11 mouse cellular contexts compared by ENCODE assay signal in the genomic region with DNA sequence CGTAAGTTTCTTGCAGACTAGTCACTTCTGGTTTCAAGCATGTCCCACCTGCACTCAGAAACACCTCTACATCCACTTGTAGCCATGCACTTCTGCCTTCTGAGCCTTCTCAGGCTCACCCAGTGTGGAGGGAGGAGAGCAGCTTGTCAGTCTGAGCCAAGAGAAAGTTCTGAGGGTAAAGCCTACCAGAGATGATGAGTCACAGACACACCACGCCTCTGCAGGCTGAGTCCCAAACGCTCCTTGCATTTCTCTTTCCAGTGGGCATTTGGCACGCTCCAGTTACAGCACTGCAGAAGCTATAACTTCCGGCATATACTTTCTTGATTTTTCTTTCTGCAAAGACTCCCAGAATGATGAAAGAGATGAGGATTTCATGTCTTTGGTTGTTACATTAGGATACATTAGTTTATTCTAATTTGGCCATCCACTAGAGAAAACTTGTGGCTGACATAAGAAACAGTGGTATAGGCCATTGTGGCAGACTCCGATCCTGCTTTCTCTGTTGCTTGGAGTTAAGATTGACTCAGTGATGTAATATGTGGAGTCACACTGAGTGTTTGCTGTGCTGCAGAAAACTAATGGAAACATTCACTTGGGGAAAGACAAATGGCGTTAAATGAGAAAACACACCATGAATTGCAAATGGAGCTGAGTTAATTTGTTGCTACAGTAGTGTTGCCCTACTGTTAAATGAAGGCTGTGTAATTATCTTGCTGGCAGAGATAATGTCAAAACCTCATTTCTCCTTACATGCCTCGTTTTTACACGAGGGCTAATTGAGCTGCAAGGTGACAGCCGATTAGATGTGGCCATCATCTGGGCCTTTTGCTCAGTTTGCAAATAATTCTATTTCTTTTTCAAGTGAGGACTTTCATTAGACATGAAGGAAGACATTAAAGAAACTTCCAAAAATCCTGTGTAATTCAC. TPM values are rescaled to one million over a fixed set of nuclear protein-coding genes. Genes with fewer than 3 reads are reported as not detected.
DNase-seq lines count a peak whose midpoint lies in the region; ATAC-seq and TF ChIP-seq lines count a peak whose summit lies in the region.
"Had no signal": no experiment of that assay in that cellular context is flagged by ENCODE, and none has a peak within 500 bp of the region (broad histone marks: within the 10 kb centered on the region; RNA-seq: fewer than 3 reads in every experiment).

No protein-coding gene starts in this region.

- peaks cover 8% of the 10 kb centered on the region; the same call in 1 of the 2 replicates for H3K4me1 ChIP-seq in heart, embryonic 10.5 days
- H3K4me1 ChIP-seq: embryonic facial prominence, embryonic 15.5 days had no signal

- no peak for ATAC-seq in cerebellum, adult (ENCODE audit: insufficient number of reproducible peaks, low FRiP score, low TSS enrichment)

- H3K27ac ChIP-seq in heart, embryonic 10.5 days, result no peak overlapping the region
- H3K27ac ChIP-seq in left cerebral cortex, adult 2 months, result no peak overlapping the region
- H3K27ac ChIP-seq: embryonic facial prominence, embryonic 15.5 days; macrophage had no signal

- no peaks in the 10 kb centered on the region for H3K27me3 ChIP-seq in heart, embryonic 10.5 days (ENCODE audit: insufficient read depth, poor library complexity, severe bottlenecking)
- H3K27me3 ChIP-seq: embryonic facial prominence, embryonic 15.5 days had no signal

- no peaks in the 10 kb centered on the region for H3K36me3 ChIP-seq in heart, embryonic 10.5 days
- H3K36me3 ChIP-seq: embryonic facial prominence, embryonic 15.5 days had no signal

- peak; percentile 11 to 15 for DNase-seq in heart, postnatal 14 days
- no peak for DNase-seq in heart, embryonic 10.5 days (ENCODE audit: low spot score)
- peak; percentile 29 for DNase-seq in urinary bladder, postnatal 14 days (ENCODE audit: low spot score)
- DNase-seq in urinary bladder, postnatal 4 days (ENCODE audit: low spot score in 2 of 2), result no peak
- DNase-seq in left cerebral cortex, adult 2 months (ENCODE audit: extremely low spot score in 1 of 2, low spot score in 2 of 2), result peak; percentile 59 to 62
- peak; percentile 59 for DNase-seq in telencephalon, adult 2 months (ENCODE audit: low read depth, low spot score)
- no peak for DNase-seq in spleen, postnatal 4 days (ENCODE audit: low spot score in 2 of 2)
- DNase-seq: cerebellum, adult 11 months had no signal

- H3K4me3 ChIP-seq in heart, embryonic 10.5 days, result no peak overlapping the region
- no peak overlapping the region for H3K4me3 ChIP-seq in left cerebral cortex, adult 2 months
- H3K4me3 ChIP-seq: embryonic facial prominence, embryonic 15.5 days had no signal

- TF ChIP-seq CTCF in left cerebral cortex, adult 2 months (IDR thresholded peaks at IDR 0.05), result no peak

- 64% methylated on average over 10 of the region's 10 CpGs for WGBS in heart, embryonic 10.5 days

- no peaks in the 10 kb centered on the region for H3K9me3 ChIP-seq in heart, embryonic 10.5 days
- H3K9me3 ChIP-seq: embryonic facial prominence, embryonic 15.5 days had no signal

- intact Hi-C loops in heart, postnatal 14 days (cut with DNase I), result no loop called here
- intact Hi-C loops in left cerebral cortex, adult 2 months (cut with DNase I), result no loop called here

RNA-seq across cellular contexts. Expression of gene Gpatch2, which starts 55.3 kb away (rescaled TPM):
- 10 to 100 TPM; 13.1 to 14.0 TPM for total RNA-seq in heart, postnatal 14 days (2021)
- polyA plus RNA-seq in heart, embryonic 10.5 days (2016; fragmentation: Nextera tagmentation; extraction: Ambion mirVana), result 18.4 and 21.5 TPM in 2 replicates
- 10 to 100 TPM; 22.2 to 22.3 TPM for total RNA-seq in left cerebral cortex, adult 2 months (2021)

RNA-seq across cellular contexts. Expression of gene Spata17, which starts 55.3 kb away (rescaled TPM):
- total RNA-seq in heart, postnatal 14 days (2021), result under 1 TPM; 0.56 to 0.79 TPM
- polyA plus RNA-seq in heart, embryonic 10.5 days (2016; fragmentation: Nextera tagmentation; extraction: Ambion mirVana), result 1.4 and 2.1 TPM in 2 replicates
- under 1 TPM; 0.36 to 0.70 TPM for total RNA-seq in left cerebral cortex, adult 2 months (2021)
- polyA plus RNA-seq: macrophage had no signal

Comparison
In these comparisons a context has a peak if more than half of its experiments do, and no peak if none do; other contexts are left out.
1. DNase-seq: peak in heart, postnatal 14 days (2 of 2), urinary bladder, postnatal 14 days (single experiment), left cerebral cortex, adult 2 months (2 of 2) and telencephalon, adult 2 months (single experiment); none in heart, embryonic 10.5 days (single experiment), urinary bladder, postnatal 4 days (0 of 2) and spleen, postnatal 4 days (0 of 2).